Mouse (Mus musculus) neural tube, embryonic 12.5 days (tissue): Measurements from ENCODE around the gene Ptprz1. TPM values are rescaled to one million over a fixed set of nuclear protein-coding genes. Genes with fewer than 3 reads are reported as not detected.
"Not testable (repeated sequence)": the region's sequence is repeated elsewhere in the genome, so short reads cannot be mapped to it uniquely, and the experiment has no call there.

ENCODE experiments used
- ATAC-seq: fragments of 200-750 bp; cut with Nextera tagmentation; 2 replicates; pipeline ENCODE4 v1.8.0; 2017; ENCODE audit warnings: low read depth, mild to moderate bottlenecking, moderate TSS enrichment, moderate library complexity; ENCODE audit not compliant: low FRiP score
- H3K27ac ChIP-seq: fragments of 300-500 bp; sonication (generic); 2 replicates; pipeline ENCODE4 v1.5.1; 2016
- H3K27me3 ChIP-seq: fragments of 300-500 bp; sonication (generic); replicated peaks from 2 replicates; pipeline ENCODE4 v1.6.1; 2016; ENCODE audit warnings: mild to moderate bottlenecking
- H3K36me3 ChIP-seq: fragments of 300-500 bp; sonication (generic); 2 replicates; pipeline ENCODE4 v1.6.1; 2016; ENCODE audit warnings: mild to moderate bottlenecking
- H3K4me1 ChIP-seq: fragments of 300-500 bp; sonication (generic); 2 replicates; pipeline ENCODE4 v1.6.1; 2016
- H3K4me2 ChIP-seq: fragments of 300-500 bp; sonication (generic); replicated peaks from 2 replicates; pipeline ENCODE4 v1.6.1; 2016; ENCODE audit warnings: mild to moderate bottlenecking
- H3K4me3 ChIP-seq: fragments of 300-500 bp; sonication (generic); 2 replicates; pipeline ENCODE4 v1.5.1; 2016
- H3K9ac ChIP-seq: fragments of 300-500 bp; sonication (generic); 2 replicates; pipeline ENCODE4 v1.6.1; 2016; ENCODE audit warnings: mild to moderate bottlenecking
- H3K9me3 ChIP-seq: fragments of 300-500 bp; sonication (generic); 2 replicates; pipeline ENCODE4 v1.6.1; 2016; ENCODE audit warnings: mild to moderate bottlenecking
- WGBS: fragments of 180-500 bp; shearing (Covaris S2); methylation state at CpG from one replicate; pipeline ENCODE4 v1.1.7; 2016; 5-methylcytosine and 5-hydroxymethylcytosine counted together
- polyA plus RNA-seq: library from polyadenylated mRNA; unstranded; fragments of >200 nt; fragmentation: Nextera tagmentation; extraction: Ambion mirVana; gene quantifications from 2 replicates; pipeline ENCODE4 v1.2.1, GENCODE M21; 2016

Gene Ptprz1
- polyA plus RNA-seq, 1 experiment from 2014 or later, result 24.3 TPM

GRCm38 (mm10) chr6:23048836-23049235 lies 173.5 kb downstream of the Ptprz1 start:
- H3K4me1 ChIP-seq, result no peaks in the 10 kb centered on the region
- no peak overlapping the region for H3K27ac ChIP-seq
- no peak for ATAC-seq
- 89% methylated on average over 4 of the region's 4 CpGs for WGBS
- no peak overlapping the region for H3K9ac ChIP-seq
- peaks cover 3% of the 10 kb centered on the region; the same call in 1 of the 2 replicates for H3K36me3 ChIP-seq
- no peak overlapping the region for H3K4me2 ChIP-seq
- no peaks in the 10 kb centered on the region for H3K27me3 ChIP-seq
- H3K9me3 ChIP-seq, result no peaks in the 10 kb centered on the region
- H3K4me3 ChIP-seq, result no peak overlapping the region

- Histone ChIP-seq H3K4me1 (no peaks in the 10 kb centered on the region), H3K9ac (no peak overlapping the region), H3K27me3 (no peaks in the 10 kb centered on the region), H3K27ac (no peak overlapping the region), H3K36me3 (peaks cover 6% of the 10 kb centered on the region; the same call in 1 of the 2 replicates), H3K9me3 (no peaks in the 10 kb centered on the region), H3K4me2 (no peak overlapping the region), H3K4me3 (no peak overlapping the region)
- WGBS, result 89% methylated on average over 5 of the region's 5 CpGs
- no peak for ATAC-seq
Observed at GRCm38 (mm10) chr6:23055734-23056133, 180.4 kb downstream of the Ptprz1 start.

- Histone ChIP-seq H3K9ac (no peak overlapping the region), H3K4me2 (no peak overlapping the region), H3K4me3 (no peak overlapping the region), H3K27ac (no peak overlapping the region), H3K36me3 (no peaks in the 10 kb centered on the region), H3K9me3 (no peaks in the 10 kb centered on the region), H3K27me3 (no peaks in the 10 kb centered on the region), H3K4me1 (no peaks in the 10 kb centered on the region)
- no peak for ATAC-seq
- 54% methylated on average over 2 of the region's 2 CpGs for WGBS
Observed at GRCm38 (mm10) chr6:23076060-23076459, 200.8 kb downstream of the Ptprz1 start.

- Histone ChIP-seq H3K9ac (no peak overlapping the region), H3K4me2 (no peak overlapping the region), H3K4me3 (no peak overlapping the region), H3K4me1 (no peaks in the 10 kb centered on the region), H3K27me3 (no peaks in the 10 kb centered on the region), H3K36me3 (no peaks in the 10 kb centered on the region), H3K27ac (no peak overlapping the region), H3K9me3 (no peaks in the 10 kb centered on the region)
- 5% methylated on average over 2 of the region's 2 CpGs for WGBS
- peak; percentile 44; the same call in 1 of the 2 replicates for ATAC-seq
Observed at GRCm38 (mm10) chr6:23078273-23078672, 203.0 kb downstream of the Ptprz1 start.

GRCm38 (mm10) chr6:23079991-23080680 lies 204.8 kb downstream of the Ptprz1 start:
- H3K4me1 ChIP-seq, result no peaks in the 10 kb centered on the region
- H3K9ac ChIP-seq, result no peak overlapping the region
- H3K4me3 ChIP-seq, result no peak overlapping the region
- ATAC-seq, result no peak
- H3K9me3 ChIP-seq, result no peaks in the 10 kb centered on the region
- H3K36me3 ChIP-seq, result no peaks in the 10 kb centered on the region
- WGBS, result 73% methylated on average over 3 of the region's 3 CpGs
- H3K27me3 ChIP-seq, result no peaks in the 10 kb centered on the region
- no peak overlapping the region for H3K27ac ChIP-seq
- H3K4me2 ChIP-seq, result no peak overlapping the region

- H3K9me3 ChIP-seq, result no peaks in the 10 kb centered on the region
- H3K36me3 ChIP-seq, result no peaks in the 10 kb centered on the region
- 89% methylated on average over 5 of the region's 5 CpGs for WGBS
- H3K4me1 ChIP-seq, result no peaks in the 10 kb centered on the region
- no peaks in the 10 kb centered on the region for H3K27me3 ChIP-seq
- no peak for ATAC-seq
- no peak overlapping the region for H3K4me2 ChIP-seq
- no peak overlapping the region for H3K9ac ChIP-seq
- H3K27ac ChIP-seq, result no peak overlapping the region
- H3K4me3 ChIP-seq, result no peak overlapping the region
Observed at GRCm38 (mm10) chr6:23084587-23085421, 209.5 kb downstream of the Ptprz1 start.

GRCm38 (mm10) chr6:23089292-23089691 lies 214.0 kb downstream of the Ptprz1 start:
- H3K4me3 ChIP-seq, H3K36me3 ChIP-seq, H3K27me3 ChIP-seq, H3K9me3 ChIP-seq, H3K27ac ChIP-seq, ATAC-seq, H3K4me2 ChIP-seq, H3K9ac ChIP-seq, H3K4me1 ChIP-seq: not testable (repeated sequence)
- 71% methylated on average over 4 of the region's 4 CpGs for WGBS

- not testable (repeated sequence) for H3K4me1 ChIP-seq, H3K4me3 ChIP-seq, H3K9ac ChIP-seq, ATAC-seq, H3K9me3 ChIP-seq, H3K36me3 ChIP-seq, H3K4me2 ChIP-seq, H3K27me3 ChIP-seq, H3K27ac ChIP-seq
- 90% methylated on average over 11 of the region's 11 CpGs for WGBS
Observed at GRCm38 (mm10) chr6:23090346-23091055, 215.2 kb downstream of the Ptprz1 start.
